Mouse (Mus musculus): ENCODE data around the gene Wdtc1.

DNA sequence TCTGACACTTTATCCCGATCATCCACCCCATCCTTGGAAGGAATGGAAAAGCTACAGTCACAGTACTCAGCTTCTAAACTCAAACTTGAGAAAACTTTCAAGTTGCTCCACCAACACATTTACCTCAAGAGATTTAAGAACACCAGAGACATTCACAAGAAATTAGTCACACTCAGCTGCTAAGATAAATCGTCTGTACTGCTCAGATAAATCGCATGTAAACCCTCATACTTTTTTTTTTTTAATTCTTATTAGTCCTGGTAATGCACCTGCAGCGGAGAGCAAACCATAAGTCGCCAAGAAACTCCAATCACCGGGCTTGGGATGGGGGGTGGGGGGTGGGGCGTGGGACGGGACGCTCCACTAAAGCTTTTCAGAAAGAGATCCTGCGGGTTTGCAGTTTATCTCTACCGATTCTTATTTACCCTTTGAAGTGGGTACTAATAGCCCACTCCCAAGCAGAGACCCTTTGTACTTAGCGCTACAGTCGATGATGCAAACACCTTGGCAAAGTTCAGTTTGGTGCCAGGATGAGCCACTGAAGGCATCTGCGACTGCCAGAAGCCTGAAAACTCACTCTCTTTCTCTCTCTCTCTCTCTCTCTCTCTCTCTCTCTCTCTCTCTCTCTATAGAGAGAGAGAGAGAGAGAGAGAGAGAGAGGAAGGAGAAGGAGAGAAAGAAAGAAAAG, 15.3 kb downstream of the Wdtc1 start:
- TF ChIP-seq E2F4 (IDR thresholded peaks at IDR 0.05; ENCODE audit: borderline replicate concordance, low read depth, low read length) (no peak), CTCF (IDR thresholded peaks at IDR 0.05 in 2 of 3, conservative IDR thresholded peaks at IDR 0.05 in 1 of 3; ENCODE audit: control insufficient read depth in 1 of 3, insufficient read depth in 1 of 3, low read depth in 2 of 3, low read length in 3 of 3, poor library complexity in 1 of 3, severe bottlenecking in 1 of 3) (no peak), MYC (IDR thresholded peaks at IDR 0.05; ENCODE audit: low read depth, low read length) (0 out of 2 replicates have a peak, but pooled peaks have one; percentile 42), ZC3H11A (IDR thresholded peaks at IDR 0.05; ENCODE audit: low read depth, low read length) (peak; percentile 9; the same call in 1 of the 2 replicates), MEF2A (IDR thresholded peaks at IDR 0.05; ENCODE audit: extremely low read depth, insufficient replicate concordance, low read depth, low read length, poor library complexity, severe bottlenecking) (no peak), USF2 (IDR thresholded peaks at IDR 0.05; ENCODE audit: borderline replicate concordance in 1 of 2, insufficient read depth in 1 of 2, low read depth in 1 of 2, low read length in 2 of 2) (no peak), NELFE (IDR thresholded peaks at IDR 0.05; ENCODE audit: low read depth, low read length) (no peak), GATA1 (IDR thresholded peaks at IDR 0.05; ENCODE audit: low read depth, low read length) (peak; percentile 68), ZMIZ1 (IDR thresholded peaks at IDR 0.05; ENCODE audit: low read depth, low read length) (no peak), BHLHE40 (IDR thresholded peaks at IDR 0.05; ENCODE audit: borderline replicate concordance, low read depth, low read length) (0 out of 2 replicates have a peak, but pooled peaks have one; percentile 42), POLR2A (IDR thresholded peaks at IDR 0.05; ENCODE audit: control insufficient read depth in 1 of 2, insufficient read depth in 1 of 2, low read depth in 1 of 2, low read length in 2 of 2, poor library complexity in 1 of 2) (no peak), TAL1 (IDR thresholded peaks at IDR 0.05; ENCODE audit: low read length) (peak; percentile 24), CHD1 (IDR thresholded peaks at IDR 0.05; ENCODE audit: low read depth, low read length) (no peak)

Data from MEL (cell line).